Mouse (Mus musculus): ENCODE measurements around the gene Plagl2. TPM values are rescaled to one million over a fixed set of nuclear protein-coding genes. Genes with fewer than 3 reads are reported as not detected.

Plagl2 gene
- total RNA-seq, 2 experiments from 2014 or later = 2.5 to 2.8 TPM

- Histone ChIP-seq H3K4me3 (no peak overlapping the region), H3K27ac (no peak overlapping the region)
- no peak for TF ChIP-seq CTCF (IDR thresholded peaks at IDR 0.05)
- intact Hi-C loops (cut with DNase I) = no loop called here
- no peak for DNase-seq
Observed at GRCm38 (mm10) chr2:153228523-153228922, 12.7 kb downstream of the Plagl2 start.

GRCm38 (mm10) chr2:153227959-153228358, 13.3 kb downstream of the Plagl2 start:
- TF ChIP-seq CTCF (IDR thresholded peaks at IDR 0.05) = no peak
- intact Hi-C loops (cut with DNase I) = no loop called here
- H3K27ac ChIP-seq = no peak overlapping the region
- no peak for DNase-seq
- H3K4me3 ChIP-seq = no peak overlapping the region

- intact Hi-C loops (cut with DNase I) = no loop called here
- no peak for DNase-seq
- H3K4me3 ChIP-seq = peak overlapping the region; percentile 83
- TF ChIP-seq CTCF (IDR thresholded peaks at IDR 0.05) = no peak
- peak overlapping the region; percentile 82 for H3K27ac ChIP-seq
Observed at GRCm38 (mm10) chr2:153225595-153225953, 15.7 kb downstream of the Plagl2 start.

- intact Hi-C loops (cut with DNase I) = no loop called here
- Histone ChIP-seq H3K4me3 (peak within 1 kb of the TSS; percentile 83), H3K27ac (peak within 1 kb of the TSS; percentile 82)
- TF ChIP-seq CTCF (IDR thresholded peaks at IDR 0.05) = no peak
- DNase-seq = peak; percentile 42
Observed at GRCm38 (mm10) chr2:153224946-153225594, 16.2 kb downstream of the Plagl2 start, which contains the start of gene Tspyl3. Tspyl3 (minus strand) TSS chr2:153225441.

GRCm38 (mm10) chr2:153222566-153222965, 18.7 kb downstream of the Plagl2 start:
- intact Hi-C loops (cut with DNase I) = no loop called here
- H3K4me3 ChIP-seq = no peak overlapping the region
- no peak for TF ChIP-seq CTCF (IDR thresholded peaks at IDR 0.05)
- H3K27ac ChIP-seq = no peak overlapping the region
- no peak for DNase-seq

DNA sequence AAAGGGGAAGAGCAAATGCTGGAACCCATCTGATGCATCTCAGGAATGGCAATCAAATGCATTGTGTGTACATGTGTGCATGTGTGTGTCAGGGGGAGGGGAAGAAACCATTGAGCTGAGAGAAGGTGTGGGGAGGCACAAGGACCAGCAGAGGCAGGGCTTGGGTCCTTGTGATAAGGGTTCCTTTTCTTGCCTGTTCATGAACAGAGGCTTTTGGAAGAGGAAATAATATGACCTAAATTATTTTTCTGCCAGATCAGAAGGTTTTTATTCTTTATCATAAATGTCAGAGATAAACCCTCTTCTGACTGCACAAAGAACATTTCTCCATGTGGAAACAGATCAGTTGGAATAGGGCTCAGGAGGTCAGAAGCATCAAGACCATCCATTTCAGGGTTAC, 19.1 kb downstream of the Plagl2 start:
- Histone ChIP-seq H3K27ac (no peak overlapping the region), H3K4me3 (no peak overlapping the region)
- TF ChIP-seq CTCF (IDR thresholded peaks at IDR 0.05) = no peak
- no peak for DNase-seq
- intact Hi-C loops (cut with DNase I) = no loop called here

DNA sequence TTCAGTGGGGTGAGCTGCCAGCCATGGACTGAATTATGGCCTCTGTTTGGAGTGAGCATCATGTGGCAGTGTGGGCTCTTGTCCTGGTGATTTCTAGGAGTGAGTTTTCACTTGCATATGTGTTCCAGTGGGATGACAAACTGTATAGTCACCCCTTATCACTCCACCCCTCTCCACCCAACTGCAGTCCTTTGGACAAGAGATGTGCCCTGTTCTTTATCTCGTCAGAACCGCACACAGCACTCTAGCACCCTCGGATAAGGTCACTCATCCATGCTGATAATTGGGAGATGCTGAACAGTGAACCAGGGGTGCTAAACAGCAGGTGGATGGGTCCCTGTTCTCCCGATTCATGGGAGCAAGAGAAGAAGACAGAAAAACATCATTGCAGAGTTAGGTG, 19.6 kb downstream of the Plagl2 start:
- no peak for DNase-seq
- no peak overlapping the region for H3K27ac ChIP-seq
- TF ChIP-seq CTCF (IDR thresholded peaks at IDR 0.05) = no peak

GRCm38 (mm10) chr2:153218516-153218915, 22.7 kb downstream of the Plagl2 start:
- TF ChIP-seq CTCF (IDR thresholded peaks at IDR 0.05) = no peak
- no peak for DNase-seq
- intact Hi-C loops (cut with DNase I) = no loop called here
- Histone ChIP-seq H3K27ac (no peak overlapping the region), H3K4me3 (no peak overlapping the region)

More for the DNA sequence above, 19.6 kb downstream of the Plagl2 start:
- H3K4me3 ChIP-seq = no peak overlapping the region
- intact Hi-C loops (cut with DNase I) = no loop called here

DNA sequence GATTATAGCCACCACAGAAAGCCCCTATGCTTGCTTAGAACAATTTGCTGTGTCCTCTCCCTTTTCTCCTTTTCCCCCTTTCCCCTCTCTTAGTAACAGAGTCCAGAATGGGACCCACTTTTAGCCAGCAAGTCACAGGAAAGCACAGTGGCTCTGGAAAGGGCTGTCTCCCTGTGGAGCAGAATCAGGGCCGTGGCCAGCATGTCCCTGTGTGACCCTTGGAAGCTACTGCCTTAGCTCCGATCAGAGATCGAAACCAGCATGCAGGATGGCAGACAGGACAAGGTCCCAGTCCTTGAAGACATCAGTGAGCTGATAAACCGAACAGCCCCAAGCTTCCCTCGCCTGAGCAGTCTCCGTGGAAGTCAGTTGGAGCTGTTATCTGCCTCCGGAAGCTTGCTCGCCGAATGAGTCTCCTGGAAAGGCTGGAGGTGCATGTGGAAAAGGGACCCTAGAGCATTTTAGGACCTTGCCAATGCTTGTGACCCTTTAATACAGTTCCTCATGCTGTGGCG, 23.3 kb downstream of the Plagl2 start:
- intact Hi-C loops (cut with DNase I) = no loop called here
- Histone ChIP-seq H3K27ac (no peak overlapping the region), H3K4me3 (no peak overlapping the region)
- no peak for TF ChIP-seq CTCF (IDR thresholded peaks at IDR 0.05)
- no peak for DNase-seq

DNA sequence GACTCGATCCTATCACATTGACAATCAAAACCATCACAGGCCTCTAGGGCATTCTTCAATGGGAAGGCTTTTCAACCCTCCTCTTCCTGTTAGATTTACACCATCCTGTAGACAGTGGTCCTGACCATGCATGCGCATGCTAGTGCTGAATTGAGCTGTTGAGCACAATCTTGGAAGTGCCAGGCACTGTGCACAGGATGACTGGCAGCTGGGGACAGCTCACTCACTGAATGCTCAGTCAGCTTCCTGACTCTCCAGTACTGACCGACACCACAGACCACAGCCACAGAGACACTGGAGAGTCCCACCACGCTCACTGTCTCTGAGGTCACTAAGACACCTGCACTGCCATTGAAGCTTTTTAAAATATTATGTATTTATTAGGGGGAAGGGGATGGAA, 25.8 kb downstream of the Plagl2 start:
- no peak overlapping the region for H3K27ac ChIP-seq
- intact Hi-C loops (cut with DNase I) = no loop called here
- TF ChIP-seq CTCF (IDR thresholded peaks at IDR 0.05) = no peak
- no peak overlapping the region for H3K4me3 ChIP-seq
- DNase-seq = no peak

GRCm38 (mm10) chr2:153214771-153215259, 26.4 kb downstream of the Plagl2 start:
- no peak for DNase-seq
- TF ChIP-seq CTCF (IDR thresholded peaks at IDR 0.05) = no peak
- intact Hi-C loops (cut with DNase I) = no loop called here
- Histone ChIP-seq H3K27ac (no peak overlapping the region), H3K4me3 (no peak overlapping the region)

GRCm38 (mm10) chr2:153213351-153213750, 27.9 kb downstream of the Plagl2 start:
- DNase-seq = no peak
- Histone ChIP-seq H3K27ac (no peak overlapping the region), H3K4me3 (no peak overlapping the region)
- intact Hi-C loops (cut with DNase I) = no loop called here
- no peak for TF ChIP-seq CTCF (IDR thresholded peaks at IDR 0.05)

- Histone ChIP-seq H3K27ac (no peak overlapping the region), H3K4me3 (no peak overlapping the region)
- no peak for TF ChIP-seq CTCF (IDR thresholded peaks at IDR 0.05)
- intact Hi-C loops (cut with DNase I) = no loop called here
- no peak for DNase-seq
Observed at GRCm38 (mm10) chr2:153211451-153211850, 29.8 kb downstream of the Plagl2 start.

- TF ChIP-seq CTCF (IDR thresholded peaks at IDR 0.05) = no peak
- DNase-seq = peak; percentile 37
- H3K27ac ChIP-seq = no peak overlapping the region
- intact Hi-C loops (cut with DNase I) = no loop called here
- no peak overlapping the region for H3K4me3 ChIP-seq
Observed at GRCm38 (mm10) chr2:153209286-153209685, 31.9 kb downstream of the Plagl2 start.

All from gastrocnemius, adult 2 months (tissue).